Mouse (Mus musculus): ENCODE data around the gene Syngap1. TPM values are rescaled to one million over a fixed set of nuclear protein-coding genes. Genes with fewer than 3 reads are reported as not detected.

The Syngap1 gene
- total and polyA plus RNA-seq, 3 experiments = 2.7 to 24.6 TPM; not detected in 1

- TF ChIP-seq MEF2A (IDR thresholded peaks at IDR 0.05; ENCODE audit: extremely low read depth, insufficient replicate concordance, low read depth, low read length, poor library complexity, severe bottlenecking) = no peak
- TF ChIP-seq GABPA (IDR thresholded peaks at IDR 0.05; ENCODE audit: low read depth, low read length) = no peak
- TF ChIP-seq POLR2AphosphoS2 (IDR thresholded peaks at IDR 0.05; ENCODE audit: low read length) = no peak
- TF ChIP-seq CHD1 (IDR thresholded peaks at IDR 0.05; ENCODE audit: low read depth, low read length) = no peak
- TF ChIP-seq CTCF (IDR thresholded peaks at IDR 0.05 in 2 of 3, conservative IDR thresholded peaks at IDR 0.05 in 1 of 3; ENCODE audit: control insufficient read depth in 1 of 3, insufficient read depth in 1 of 3, low read depth in 2 of 3, low read length in 3 of 3, poor library complexity in 1 of 3, severe bottlenecking in 1 of 3) = peak; percentile 66 to 86 (median 71)
- no peak for TF ChIP-seq TCF12 (IDR thresholded peaks at IDR 0.05; ENCODE audit: low read depth, low read length)
- no peak for TF ChIP-seq MYC (IDR thresholded peaks at IDR 0.05; ENCODE audit: low read depth, low read length)
- TF ChIP-seq TAL1 (IDR thresholded peaks at IDR 0.05; ENCODE audit: low read length) = no peak
- TF ChIP-seq ZKSCAN1 (IDR thresholded peaks at IDR 0.05; ENCODE audit: low read depth, low read length) = no peak
Observed at GRCm38 (mm10) chr17:27001889-27002288, 60.8 kb downstream of the Syngap1 start (continued).

- Histone ChIP-seq H3K79me2 (ENCODE audit: control insufficient read depth, insufficient read depth, low read length, poor library complexity) (no peaks in the 10 kb centered on the region), H3K36me3 (ENCODE audit: control insufficient read depth in 1 of 2, insufficient read depth in 2 of 2, low read length in 2 of 2) (peaks cover 0 to 7% of the 10 kb centered on the region in 2 experiments; a peak in 2 of 4 replicates), H3K4me1 (ENCODE audit: control insufficient read depth in 1 of 2, insufficient read depth in 2 of 2, low read length in 2 of 2) (peaks cover 0 to 8% of the 10 kb centered on the region in 2 experiments; a peak in 2 of 4 replicates), H3K27me3 (ENCODE audit: control insufficient read depth in 1 of 2, insufficient read depth in 2 of 2, low read length in 2 of 2) (no peaks in the 10 kb centered on the region), H3K27ac (ENCODE audit: control insufficient read depth, low read depth, low read length) (no peak overlapping the region), H3K9ac (ENCODE audit: control insufficient read depth, low read depth, low read length, poor library complexity, severe bottlenecking) (no peak overlapping the region), H3K4me3 (ENCODE audit: control insufficient read depth in 1 of 2, insufficient read depth in 1 of 2, low read depth in 2 of 2, low read length in 2 of 2) (no peak overlapping the region), H3K9me3 (replicated peaks; ENCODE audit: insufficient read depth, low read length) (no peaks in the 10 kb centered on the region)
- TF ChIP-seq ETS1 (IDR thresholded peaks at IDR 0.05; ENCODE audit: low read depth, low read length) (no peak), NELFE (IDR thresholded peaks at IDR 0.05; ENCODE audit: low read depth, low read length) (no peak), ZC3H11A (IDR thresholded peaks at IDR 0.05; ENCODE audit: low read depth, low read length) (0 out of 2 replicates have a peak, but pooled peaks have one; percentile 16), MYC (IDR thresholded peaks at IDR 0.05; ENCODE audit: low read depth, low read length) (0 out of 2 replicates have a peak, but pooled peaks have one; percentile 48), CTCF (IDR thresholded peaks at IDR 0.05 in 2 of 3, conservative IDR thresholded peaks at IDR 0.05 in 1 of 3; ENCODE audit: control insufficient read depth in 1 of 3, insufficient read depth in 1 of 3, low read depth in 2 of 3, low read length in 3 of 3, poor library complexity in 1 of 3, severe bottlenecking in 1 of 3) (peak; percentile 88 to 96 (median 89)), ELF1 (IDR thresholded peaks at IDR 0.05; ENCODE audit: low read depth, low read length) (no peak), SMC3 (IDR thresholded peaks at IDR 0.05; ENCODE audit: low read depth, low read length) (peak; percentile 61), MAX (IDR thresholded peaks at IDR 0.05; ENCODE audit: low read length) (peak; percentile 41), USF2 (IDR thresholded peaks at IDR 0.05; ENCODE audit: borderline replicate concordance in 1 of 2, insufficient read depth in 1 of 2, low read depth in 1 of 2, low read length in 2 of 2) (no peak), RAD21 (IDR thresholded peaks at IDR 0.05; ENCODE audit: low read depth, low read length) (peak; percentile 58), E2F4 (IDR thresholded peaks at IDR 0.05; ENCODE audit: borderline replicate concordance, low read depth, low read length) (no peak)
- peak; percentile 77 for DNase-seq (ENCODE audit: low read depth, low spot score)
Observed at GRCm38 (mm10) chr17:27004431-27004830, 63.4 kb downstream of the Syngap1 start.

Data from MEL (cell line).